Mouse (Mus musculus): Measurements from ENCODE around the gene Sf1.

- no peak for TF ChIP-seq CTCF (IDR thresholded peaks at IDR 0.05; ENCODE audit: borderline replicate concordance, insufficient read depth, low read length)
- no peak for TF ChIP-seq POLR2A (IDR thresholded peaks at IDR 0.05; ENCODE audit: low read depth, low read length)
Observed at GRCm38 (mm10) chr19:6380411-6381166, 17.1 kb downstream of the Sf1 start.
